In the genomic region with DNA sequence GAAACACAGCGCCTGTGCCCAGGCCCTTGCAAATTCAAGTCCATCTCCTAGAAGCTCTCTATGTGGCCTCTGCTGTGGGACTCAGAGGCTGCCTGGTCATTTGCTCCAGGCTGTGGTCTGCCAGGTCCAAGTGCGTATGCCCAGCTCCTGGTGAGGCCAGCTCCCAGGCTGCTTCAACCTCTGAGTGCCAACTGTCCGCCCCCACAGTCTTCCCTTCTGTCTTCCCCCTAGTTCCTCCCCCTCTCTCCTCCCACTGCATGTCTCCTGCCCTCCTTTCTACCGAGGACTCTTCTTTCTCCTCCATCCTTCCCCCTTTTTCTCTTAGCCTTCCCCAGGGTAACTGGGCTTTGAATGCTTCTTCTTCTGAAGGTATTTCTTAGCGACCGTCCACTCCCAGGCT, we compare ENCODE assay signal across 18 mouse cellular contexts.
DNase-seq lines count a peak whose midpoint lies in the region; ATAC-seq lines count a peak whose summit lies in the region.
"Had no signal": no experiment of that assay in that cellular context is flagged by ENCODE, and none has a peak within 500 bp of the region (broad histone marks: within the 10 kb centered on the region; RNA-seq: fewer than 3 reads in every experiment).

No protein-coding gene starts in this region.

- H3K9me3 ChIP-seq in hindbrain, embryonic 10.5 days: peaks cover 7% of the 10 kb centered on the region
- H3K9me3 ChIP-seq in hindbrain, embryonic 11.5 days (ENCODE audit: control insufficient read depth, low read length): no peaks in the 10 kb centered on the region
- no peaks in the 10 kb centered on the region for H3K9me3 ChIP-seq in limb, embryonic 10.5 days (replicated peaks)
- H3K9me3 ChIP-seq: embryonic facial prominence, embryonic 12.5 days; lung, embryonic 15.5 days had no signal

- no peak for ATAC-seq in hindbrain, embryonic 11.5 days (ENCODE audit: low FRiP score)

- no peak overlapping the region for H3K4me2 ChIP-seq in hindbrain, embryonic 11.5 days (replicated peaks; ENCODE audit: low read depth, low read length)
- H3K4me2 ChIP-seq: embryonic facial prominence, embryonic 12.5 days; heart, embryonic 11.5 days; lung, embryonic 15.5 days; midbrain, embryonic 11.5 days; neural tube, embryonic 12.5 days had no signal

- no peaks in the 10 kb centered on the region for H3K36me3 ChIP-seq in hindbrain, embryonic 10.5 days
- H3K36me3 ChIP-seq in hindbrain, embryonic 11.5 days (ENCODE audit: control insufficient read depth, insufficient read depth, low read length): no peaks in the 10 kb centered on the region
- H3K36me3 ChIP-seq in limb, embryonic 10.5 days: no peaks in the 10 kb centered on the region
- H3K36me3 ChIP-seq: embryonic facial prominence, embryonic 12.5 days; lung, embryonic 15.5 days; neural tube, embryonic 12.5 days had no signal

- WGBS in hindbrain, embryonic 10.5 days: 67% methylated on average over 6 of the region's 6 CpGs
- 73% methylated on average over 6 of the region's 6 CpGs for WGBS in hindbrain, embryonic 11.5 days
- 76% methylated on average over 6 of the region's 6 CpGs for WGBS in limb, embryonic 10.5 days

- H3K9ac ChIP-seq in hindbrain, embryonic 11.5 days (ENCODE audit: low read depth, low read length): no peak overlapping the region
- H3K9ac ChIP-seq: embryonic facial prominence, embryonic 12.5 days; liver, embryonic 14.5 days; lung, embryonic 15.5 days; neural tube, embryonic 12.5 days had no signal

- peak; percentile 24 for DNase-seq in cerebellum, adult 9-10 months
- no peak for DNase-seq in cerebellum, postnatal 4 days (ENCODE audit: low spot score in 2 of 2)
- no peak for DNase-seq in hindbrain, embryonic 10.5 days (ENCODE audit: low spot score)
- no peak for DNase-seq in hindbrain, embryonic 11.5 days (ENCODE audit: low spot score)
- peak; percentile 25 for DNase-seq in adipocyte (ENCODE audit: low spot score)
- no peak for DNase-seq in limb, embryonic 10.5 days (ENCODE audit: low spot score)
- no peak for DNase-seq in gastrocnemius, postnatal 4 days (ENCODE audit: low spot score in 2 of 2)
- no peak for DNase-seq in heart, postnatal 4 days
- DNase-seq: heart, postnatal 10 days; kidney, adult 18-20 months had no signal

- no peaks in the 10 kb centered on the region for H3K27me3 ChIP-seq in hindbrain, embryonic 10.5 days (ENCODE audit: insufficient read depth, poor library complexity, severe bottlenecking)
- no peaks in the 10 kb centered on the region for H3K27me3 ChIP-seq in hindbrain, embryonic 11.5 days (ENCODE audit: control insufficient read depth, insufficient read depth, low read length)
- no peaks in the 10 kb centered on the region for H3K27me3 ChIP-seq in limb, embryonic 10.5 days (ENCODE audit: low read depth, poor library complexity, severe bottlenecking)
- H3K27me3 ChIP-seq: embryonic facial prominence, embryonic 12.5 days; lung, embryonic 15.5 days; neural tube, embryonic 12.5 days had no signal

- H3K4me3 ChIP-seq in hindbrain, embryonic 10.5 days: no peak overlapping the region
- H3K4me3 ChIP-seq in hindbrain, embryonic 11.5 days (ENCODE audit: low read depth, low read length): no peak overlapping the region
- H3K4me3 ChIP-seq in limb, embryonic 10.5 days: no peak overlapping the region
- H3K4me3 ChIP-seq: embryonic facial prominence, embryonic 12.5 days; layer of hippocampus, adult 2 months; lung, embryonic 15.5 days; neural tube, embryonic 12.5 days had no signal

- H3K27ac ChIP-seq in hindbrain, embryonic 10.5 days: peak overlapping the region; percentile 64
- H3K27ac ChIP-seq in hindbrain, embryonic 11.5 days (ENCODE audit: low read depth, low read length): no peak overlapping the region
- H3K27ac ChIP-seq in limb, embryonic 10.5 days: peak overlapping the region; percentile 80
- H3K27ac ChIP-seq: embryonic facial prominence, embryonic 12.5 days; layer of hippocampus, adult 2 months; liver, embryonic 14.5 days; lung, embryonic 15.5 days; macrophage; neural tube, embryonic 12.5 days had no signal

- H3K4me1 ChIP-seq in hindbrain, embryonic 10.5 days (replicated peaks): peaks cover 23% of the 10 kb centered on the region
- H3K4me1 ChIP-seq in hindbrain, embryonic 11.5 days (replicated peaks; ENCODE audit: control insufficient read depth, insufficient read depth, low read length): no peaks in the 10 kb centered on the region
- H3K4me1 ChIP-seq in limb, embryonic 10.5 days: peaks cover 33% of the 10 kb centered on the region
- H3K4me1 ChIP-seq: lung, embryonic 15.5 days had no signal

Comparison
In these comparisons a context has a peak if more than half of its experiments do, and no peak if none do; other contexts are left out.
1. DNase-seq: peak in cerebellum, adult 9-10 months (single experiment) and adipocyte (single experiment); none in cerebellum, postnatal 4 days (0 of 2), hindbrain, embryonic 10.5 days (single experiment), hindbrain, embryonic 11.5 days (single experiment), limb, embryonic 10.5 days (single experiment), gastrocnemius, postnatal 4 days (0 of 2) and heart, postnatal 4 days (single experiment).